Mouse (Mus musculus) heart, postnatal 0 days (tissue): ENCODE measurements around the gene Olfr692.

Experiments
- CTCF ChIP-seq: IDR thresholded peaks from 2 replicates; pipeline ENCODE4 v1.5.1; 2016; ENCODE audit warnings: antibody characterized with exemption, control low read depth, low read depth
- EP300 ChIP-seq: IDR thresholded peaks from 2 replicates; pipeline ENCODE4 v1.6.1; 2016; ENCODE audit warnings: antibody characterized with exemption, low read depth

- TF ChIP-seq CTCF (no peak), EP300 (no peak)
These were observed 12.3 kb downstream of the Olfr692 start for GRCm38 (mm10) chr7:105380329-105380728.
